Comparison of ENCODE assay signal across 16 mouse cellular contexts in genomic region chr9:96953443-96953842, GRCm38 (mm10).
DNase-seq lines count a peak whose midpoint lies in the region; ATAC-seq and TF ChIP-seq lines count a peak whose summit lies in the region.
"Had no signal": no experiment of that assay in that cellular context is flagged by ENCODE, and none has a peak within 500 bp of the region (broad histone marks: within the 10 kb centered on the region; RNA-seq: fewer than 3 reads in every experiment).

No protein-coding gene starts in this region.

- H3K4me3 ChIP-seq in heart, embryonic 11.5 days (ENCODE audit: low read depth, low read length), result no peak overlapping the region
- H3K4me3 ChIP-seq in layer of hippocampus, adult 2 months, result no peak overlapping the region
- H3K4me3 ChIP-seq: erythroblast, embryonic 14.5 days; midbrain, embryonic 10.5 days; myocyte had no signal

- WGBS in heart, embryonic 11.5 days (ENCODE audit: insufficient replicate concordance), result 63% methylated on average over 8 of the region's 8 CpGs

- H3K27me3 ChIP-seq in heart, embryonic 11.5 days (ENCODE audit: control insufficient read depth, insufficient read depth, low read length), result no peaks in the 10 kb centered on the region

- peak overlapping the region; percentile 94 for H3K27ac ChIP-seq in heart, embryonic 11.5 days (ENCODE audit: low read depth, low read length)
- H3K27ac ChIP-seq in layer of hippocampus, adult 2 months, result peak overlapping the region; percentile 82
- H3K27ac ChIP-seq: midbrain, embryonic 10.5 days had no signal

- H3K4me2 ChIP-seq in heart, embryonic 11.5 days, result no peak overlapping the region
- H3K4me2 ChIP-seq: liver, embryonic 11.5 days had no signal

- peaks cover 86% of the 10 kb centered on the region for H3K4me1 ChIP-seq in heart, embryonic 11.5 days (ENCODE audit: control insufficient read depth, insufficient read depth, low read length)

- ATAC-seq in heart, embryonic 11.5 days (replicated peaks; ENCODE audit: insufficient number of reproducible peaks, low FRiP score, low TSS enrichment), result no peak
- ATAC-seq: inflammation-experienced regulatory T-cells, adult 6 months had no signal

- no peaks in the 10 kb centered on the region for H3K9me3 ChIP-seq in heart, embryonic 11.5 days (replicated peaks; ENCODE audit: control insufficient read depth, low read length)
- H3K9me3 ChIP-seq: midbrain, embryonic 10.5 days had no signal

- no peak for TF ChIP-seq CTCF in layer of hippocampus, adult 2 months (conservative IDR thresholded peaks at IDR 0.05)

- no peaks in the 10 kb centered on the region for H3K36me3 ChIP-seq in heart, embryonic 11.5 days (ENCODE audit: control insufficient read depth, insufficient read depth, low read length)

- peak overlapping the region; percentile 63 for H3K9ac ChIP-seq in heart, embryonic 11.5 days (ENCODE audit: low read depth, low read length)

- no peak for DNase-seq in heart, adult 9 months (ENCODE audit: low spot score in 2 of 2)
- no peak for DNase-seq in layer of hippocampus, adult 2 months (ENCODE audit: low spot score in 2 of 2)
- no peak for DNase-seq in layer of hippocampus, postnatal 14 days (ENCODE audit: low spot score in 2 of 2)
- DNase-seq in naive thymus-derived CD4-positive, alpha-beta T cell, adult 2 months (ENCODE audit: low read depth), result peak; percentile 88
- peak; percentile 61 for DNase-seq in thymus, postnatal 4 days
- no peak for DNase-seq in ovary, postnatal 10 days (ENCODE audit: low spot score)
- DNase-seq in adrenal gland, postnatal 25 days, result no peak
- DNase-seq: cerebellum, postnatal 10 days; gastrocnemius, postnatal 25 days; kidney, postnatal 14 days had no signal

Comparison
In these comparisons a context has a peak if more than half of its experiments do, and no peak if none do; other contexts are left out.
1. DNase-seq: peak in naive thymus-derived CD4-positive, alpha-beta T cell, adult 2 months (single experiment) and thymus, postnatal 4 days (single experiment); none in heart, adult 9 months (0 of 2), layer of hippocampus, adult 2 months (0 of 2), layer of hippocampus, postnatal 14 days (0 of 2), ovary, postnatal 10 days (single experiment) and adrenal gland, postnatal 25 days (single experiment).